Mouse (Mus musculus): ENCODE measurements at regions not wholly inside any gene's neighbourhood (a gene's known extent, or its start where the extent isn't known, plus 50 kb on each side); places are given as distances from the start of the nearest gene placed in this dataset.

DNA sequence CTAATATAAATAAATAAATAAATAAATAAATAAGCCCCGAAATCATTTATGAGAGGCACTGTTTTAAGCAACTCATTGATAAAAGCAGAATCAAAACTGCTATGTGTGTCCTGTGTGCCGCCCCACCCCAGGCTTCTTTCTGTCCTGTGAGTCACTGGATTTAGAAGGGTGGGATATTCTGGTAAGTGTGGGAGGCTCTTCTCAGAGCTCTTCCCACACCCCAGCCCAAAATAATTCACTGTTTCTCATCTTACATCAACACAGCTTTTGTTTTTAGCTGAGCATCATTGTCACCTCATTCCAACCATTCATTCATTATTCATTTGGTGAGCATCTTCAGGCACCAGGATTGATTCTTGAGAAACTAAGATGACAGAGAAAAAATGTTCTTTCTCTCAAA lies 118.4 kb downstream of the Barx2 start:
- DNase-seq: no peak

DNA sequence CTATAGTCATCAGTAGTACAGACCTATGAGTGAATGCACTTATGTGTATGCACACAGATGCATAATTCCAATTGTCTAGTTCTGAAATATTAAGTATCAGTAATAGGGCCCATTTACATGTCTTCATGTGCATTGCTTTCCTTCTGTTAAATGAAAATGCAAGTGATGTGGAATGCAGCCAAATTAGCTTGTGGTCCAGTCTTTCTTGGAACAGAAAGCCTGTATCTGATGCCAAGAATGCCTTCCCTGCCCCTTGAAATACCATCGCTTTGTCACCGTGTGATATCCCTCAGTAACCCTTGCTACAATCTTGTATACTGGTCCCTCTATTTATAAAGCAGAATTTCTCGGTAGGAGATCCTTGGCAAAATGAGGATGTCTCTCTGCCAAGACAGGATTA lies 137.3 kb downstream of the Barx2 start:
- no peak for DNase-seq

DNA sequence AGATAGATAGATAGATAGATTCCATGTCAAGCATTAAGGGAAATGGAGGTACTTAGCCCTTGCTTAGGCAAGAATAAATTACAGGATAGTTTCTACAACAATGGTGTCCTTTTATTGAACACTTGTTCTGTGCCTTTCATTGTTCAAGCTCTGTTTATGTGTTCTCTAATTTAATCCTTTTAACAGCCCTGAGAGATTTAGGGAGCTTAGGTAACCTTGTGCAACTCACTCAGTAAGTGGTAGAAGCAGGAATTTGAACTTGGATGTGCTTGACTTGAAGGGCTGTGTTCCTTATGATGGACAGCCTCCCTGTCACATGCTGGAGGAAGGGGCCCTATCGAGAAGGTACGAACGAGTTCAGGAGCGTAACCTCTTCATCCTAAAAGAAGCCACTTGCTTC lies 147.9 kb downstream of the Barx2 start:
- no peak for DNase-seq

DNA sequence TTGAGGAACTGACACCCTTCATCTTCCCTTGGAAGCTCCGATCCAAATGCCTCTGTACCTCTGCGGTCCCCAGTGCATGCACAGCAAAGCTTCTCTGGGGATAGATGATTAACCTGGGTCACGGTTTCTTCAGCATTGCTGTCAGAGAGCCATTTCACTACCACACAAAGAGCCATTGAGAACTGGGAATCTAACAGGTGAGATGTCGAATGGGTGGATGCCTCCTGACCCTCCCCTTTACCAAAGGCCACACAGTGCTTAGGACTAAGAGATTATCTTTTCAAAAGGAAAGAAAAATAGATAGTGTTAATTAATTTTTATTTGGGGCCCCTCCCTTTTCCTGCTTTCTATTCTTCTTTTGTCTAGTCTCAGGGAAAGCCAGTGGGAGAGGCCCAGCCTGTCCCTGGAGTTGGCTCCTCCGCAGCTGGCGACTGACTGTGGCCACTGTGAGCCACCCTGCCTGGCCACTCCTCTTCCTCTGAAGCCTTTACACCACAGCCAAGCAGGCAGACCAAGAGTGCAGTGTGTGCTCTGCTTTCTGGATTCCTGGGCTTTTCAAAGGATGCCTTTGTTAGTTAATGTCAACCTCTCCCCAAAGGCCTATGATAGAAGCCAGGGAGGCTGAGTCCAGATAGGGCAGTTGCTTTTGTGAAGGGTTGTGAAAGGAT lies 155.2 kb downstream of the Barx2 start:
- no peak for DNase-seq

DNA sequence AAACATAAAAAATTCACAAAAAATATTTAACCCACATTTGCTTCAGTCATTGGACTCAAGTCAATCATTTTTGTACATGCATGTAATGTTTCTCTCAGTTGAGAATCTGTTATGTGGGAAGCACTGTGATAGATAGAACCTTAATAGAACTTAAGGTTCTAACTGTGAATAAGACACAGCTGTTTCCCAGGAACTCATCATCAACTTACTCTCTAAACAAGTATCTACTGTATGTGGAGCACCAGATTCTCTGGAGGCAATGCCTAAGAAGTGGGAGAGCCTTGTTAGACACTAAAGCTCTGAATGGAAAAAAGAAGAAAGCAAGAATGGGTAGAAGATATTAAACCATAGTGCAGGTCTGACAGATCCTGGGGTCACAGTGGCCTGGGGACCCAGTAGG lies 182.8 kb downstream of the Barx2 start:
- no peak for DNase-seq

DNA sequence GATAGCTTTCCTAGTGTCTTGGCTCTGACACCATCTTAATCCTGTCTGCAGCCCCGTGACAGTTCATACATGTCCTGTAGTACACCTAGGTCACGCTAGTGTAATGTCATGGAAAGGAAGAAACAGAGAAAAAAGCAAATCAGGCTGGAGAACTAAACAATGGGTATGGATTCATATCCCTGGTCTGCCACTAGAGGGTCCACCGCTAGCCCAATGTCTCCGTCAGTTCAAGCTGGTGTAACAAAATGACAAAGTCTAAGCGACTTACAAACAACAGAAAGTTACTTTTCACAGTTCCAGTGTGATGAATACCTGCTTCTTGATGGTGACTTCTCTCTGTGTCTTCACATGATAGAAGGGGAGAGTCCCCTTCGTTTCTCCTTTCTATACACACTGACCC lies 194.0 kb downstream of the Barx2 start:
- no peak for DNase-seq

DNA sequence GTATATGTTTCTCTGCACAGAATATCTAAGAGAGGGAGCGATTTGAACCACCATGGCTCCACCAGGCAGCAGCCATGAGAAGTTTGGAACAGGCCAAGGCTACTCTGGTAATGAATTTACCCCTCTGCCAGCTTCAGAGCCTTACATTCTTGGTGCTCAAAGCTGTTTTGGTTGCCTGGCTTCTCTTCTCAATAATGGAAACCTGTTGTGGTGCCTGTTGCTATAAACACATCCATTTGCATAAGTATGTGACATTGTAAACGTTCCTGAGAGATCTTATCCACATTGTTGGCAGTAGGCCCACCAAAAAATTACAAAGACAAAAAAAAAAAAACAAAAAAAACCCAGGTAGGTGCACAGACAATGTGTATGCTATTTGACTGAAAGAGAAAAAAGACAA lies 203.2 kb downstream of the Barx2 start:
- no peak for DNase-seq

DNA sequence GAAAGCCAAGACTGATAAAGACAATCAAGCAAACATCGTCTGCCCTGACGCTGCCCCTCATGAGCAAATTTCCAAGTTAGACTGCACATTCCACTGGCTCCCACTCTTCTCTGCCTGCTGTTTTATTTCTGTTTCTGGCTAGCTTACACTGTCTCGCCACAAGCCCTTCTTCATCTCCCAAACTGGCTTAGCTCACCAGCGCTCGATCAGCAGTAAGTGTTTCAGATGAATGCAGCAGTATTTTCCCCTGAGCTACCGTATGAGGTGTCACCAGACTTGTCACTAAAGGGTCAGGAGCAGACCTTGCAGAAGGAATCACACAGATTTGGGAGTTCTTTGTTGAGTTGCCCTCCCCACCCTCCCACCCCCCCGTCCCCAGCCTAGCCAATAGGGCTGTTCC lies 206.6 kb downstream of the Barx2 start:
- no peak for DNase-seq

DNA sequence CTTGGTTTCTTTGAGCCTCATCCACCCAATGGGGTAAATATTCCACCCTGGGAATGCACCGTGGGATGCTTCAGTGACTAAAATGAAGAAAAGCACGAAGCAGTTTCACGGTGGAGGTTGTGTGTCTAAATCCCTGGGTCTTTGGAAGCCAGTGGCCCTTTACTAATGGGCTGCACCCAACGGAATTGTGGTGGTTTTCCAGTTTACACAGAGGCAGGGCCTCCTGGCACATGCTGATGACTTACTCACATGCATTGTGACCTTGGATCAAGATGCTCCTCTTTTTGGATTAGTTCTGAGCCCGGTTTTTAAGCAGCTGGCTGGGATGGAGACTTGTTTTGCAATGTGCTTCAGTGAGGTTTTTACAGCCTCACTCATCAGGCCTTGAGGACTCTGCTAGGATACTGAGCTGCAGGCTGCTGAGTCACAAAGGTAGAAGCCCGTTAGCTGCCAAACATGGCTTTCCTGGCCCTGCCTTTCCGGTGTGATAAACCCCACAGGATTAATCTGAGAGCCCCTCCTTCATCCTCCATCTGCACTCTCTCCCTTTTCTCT lies 222.3 kb downstream of the Barx2 start:
- DNase-seq: no peak

DNA sequence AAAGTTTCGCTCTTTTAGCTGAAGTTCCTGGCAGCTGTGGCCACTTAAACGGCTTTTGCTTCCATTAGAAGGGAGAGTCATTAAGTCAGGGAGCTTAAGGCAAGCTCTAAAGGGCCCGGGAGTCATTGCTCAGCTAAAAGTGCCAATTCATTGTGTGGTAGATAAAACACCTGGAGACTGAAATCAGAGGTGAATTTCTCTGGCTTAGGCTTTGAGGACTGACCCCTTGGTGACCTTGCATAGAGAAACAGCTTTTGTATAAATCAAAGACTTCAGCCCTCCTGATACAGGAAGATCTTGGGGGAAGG lies 224.1 kb upstream of the Tmem45b start:
- DNase-seq: no peak

DNA sequence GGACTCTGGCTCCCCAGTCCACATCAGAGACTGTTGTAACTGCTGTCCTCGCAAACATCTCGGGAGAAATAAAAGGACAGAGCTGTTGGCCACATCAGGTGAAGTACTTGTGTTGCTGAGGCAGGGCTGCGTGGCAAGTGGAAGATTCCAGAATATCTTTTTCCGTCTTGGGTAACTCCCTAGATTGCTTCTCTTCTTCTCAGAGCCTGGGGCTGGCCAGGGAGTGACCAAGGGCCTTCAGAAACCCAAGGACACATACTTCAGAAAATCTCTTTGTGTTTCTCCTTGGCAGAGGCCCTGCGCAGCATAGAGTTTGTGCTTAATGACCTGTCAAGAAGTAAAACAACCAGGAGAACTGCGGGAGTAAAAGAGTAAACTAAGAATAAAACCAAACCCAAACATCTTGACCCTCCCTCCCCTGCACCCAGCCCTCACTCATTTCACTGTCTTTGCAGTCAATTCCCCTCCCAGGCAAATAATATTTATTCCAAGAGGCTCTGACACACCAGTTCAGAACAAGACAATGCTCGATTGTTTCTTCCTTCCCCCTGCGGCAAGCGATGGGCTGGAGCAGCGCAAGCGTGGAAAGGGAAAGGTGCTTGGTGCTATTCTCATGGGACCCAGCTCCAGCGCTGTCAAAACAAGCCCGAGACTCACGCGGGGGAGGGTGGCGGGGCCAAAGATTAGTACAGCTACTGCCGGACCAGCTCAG lies 223.6 kb upstream of the Tmem45b start:
- no peak for DNase-seq

DNA sequence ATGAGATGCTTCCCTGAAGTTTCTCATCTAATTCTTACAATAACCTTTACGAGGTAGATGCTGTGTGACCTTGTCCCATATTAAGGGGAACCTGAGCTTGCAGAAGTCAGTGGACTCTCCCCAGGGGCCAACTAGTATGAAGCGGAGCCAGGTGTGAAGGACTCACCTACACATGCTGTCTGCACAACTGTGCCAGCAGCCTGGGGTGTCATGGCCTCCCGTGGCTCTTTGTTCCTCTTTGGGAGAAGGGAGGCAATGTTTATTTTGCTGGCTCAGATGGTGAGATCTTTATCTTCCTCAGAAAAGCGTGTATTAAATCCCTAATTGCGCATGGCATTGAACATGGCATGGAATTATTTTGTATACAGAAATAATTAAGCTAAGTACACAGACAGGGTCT lies 222.2 kb upstream of the Tmem45b start:
- no peak for DNase-seq

DNA sequence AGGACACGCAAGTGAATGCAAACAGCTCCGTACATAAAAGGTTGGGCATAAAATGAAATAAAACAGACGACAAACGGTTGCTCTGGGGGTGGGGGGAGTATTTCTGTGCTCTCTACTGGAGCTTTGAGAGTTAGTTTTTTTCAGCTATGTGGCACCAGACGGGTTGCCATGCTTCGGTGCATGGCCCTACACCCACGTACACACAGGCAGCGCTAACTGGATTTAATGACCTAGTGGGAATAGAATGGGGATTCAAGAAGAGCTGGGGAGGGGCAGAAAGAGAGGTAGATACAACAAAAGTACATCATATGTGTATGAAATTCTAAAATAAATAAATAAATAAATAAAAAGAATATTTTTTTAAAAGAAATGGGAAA lies 220.5 kb upstream of the Tmem45b start:
- DNase-seq: no peak

DNA sequence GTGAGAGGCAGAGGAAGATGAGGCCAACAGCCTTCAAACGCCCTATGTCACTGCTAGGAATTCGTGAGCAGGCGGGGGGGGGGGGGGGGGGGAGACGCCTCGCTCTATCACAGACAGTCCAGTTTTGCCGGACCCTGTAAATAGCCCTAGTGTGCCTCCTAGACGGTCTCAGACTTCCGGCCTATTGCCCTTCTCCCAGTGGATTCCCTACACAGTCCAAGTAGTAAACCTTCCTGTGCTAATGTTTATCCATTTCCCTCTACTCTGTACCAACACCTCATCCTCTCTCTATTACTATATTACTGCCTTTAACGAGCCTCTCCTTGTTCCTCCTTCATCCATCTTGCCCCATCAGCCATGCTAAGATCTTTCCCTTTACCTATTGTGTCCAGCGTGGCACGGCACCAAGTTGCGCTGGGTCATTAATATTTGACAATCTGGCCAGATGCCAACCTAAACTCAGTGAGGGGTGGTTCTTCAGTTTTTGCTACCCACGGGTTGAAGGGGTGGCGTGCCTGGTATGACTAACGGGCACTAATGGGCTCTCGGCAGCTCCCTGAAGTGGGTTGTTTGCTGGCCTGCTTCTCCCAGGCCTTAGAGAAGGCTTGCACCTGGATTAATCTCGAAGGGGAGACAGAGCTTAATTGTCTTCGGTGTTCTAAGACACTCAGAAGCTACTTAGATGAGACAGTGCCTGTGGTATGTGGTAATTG lies 220.0 kb upstream of the Tmem45b start:
- DNase-seq: no peak

DNA sequence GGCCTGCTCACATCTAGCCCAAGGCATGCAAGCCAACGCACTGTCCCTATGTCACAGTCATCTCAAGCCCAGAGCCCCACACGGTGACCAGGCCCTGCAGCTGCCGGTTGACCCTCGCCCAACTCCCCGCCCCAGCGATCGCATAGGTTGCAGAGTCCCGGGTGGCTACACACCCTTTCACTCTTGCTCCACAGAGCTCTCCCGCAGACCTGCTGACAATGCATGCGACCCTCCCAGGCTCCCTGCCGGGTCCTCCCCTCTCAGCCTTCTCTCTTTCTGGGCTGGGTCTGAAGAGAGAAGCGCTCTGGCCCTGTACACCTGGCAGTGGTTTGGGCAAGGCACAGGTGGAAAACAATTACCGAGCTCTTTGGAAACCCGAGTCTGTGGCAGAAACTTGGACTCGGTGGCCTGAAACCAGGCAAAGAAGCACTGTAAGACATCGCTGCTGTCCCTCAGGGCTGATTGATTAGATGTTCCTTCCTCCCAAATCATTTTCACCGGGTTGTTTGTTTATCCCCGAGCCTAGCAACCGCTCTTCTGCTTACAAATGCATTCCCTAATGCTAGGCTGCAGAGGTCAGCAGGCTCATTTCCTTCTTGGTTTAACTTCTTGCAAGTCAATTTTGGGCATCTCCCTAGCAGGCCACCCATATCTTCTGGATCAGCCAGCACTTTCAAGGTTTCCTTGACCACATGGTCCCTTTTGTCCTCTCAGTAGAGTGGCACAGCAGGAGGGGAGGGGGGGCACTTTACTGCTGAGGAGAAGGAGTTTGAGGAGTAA lies 219.2 kb upstream of the Tmem45b start:
- DNase-seq: no peak

DNA sequence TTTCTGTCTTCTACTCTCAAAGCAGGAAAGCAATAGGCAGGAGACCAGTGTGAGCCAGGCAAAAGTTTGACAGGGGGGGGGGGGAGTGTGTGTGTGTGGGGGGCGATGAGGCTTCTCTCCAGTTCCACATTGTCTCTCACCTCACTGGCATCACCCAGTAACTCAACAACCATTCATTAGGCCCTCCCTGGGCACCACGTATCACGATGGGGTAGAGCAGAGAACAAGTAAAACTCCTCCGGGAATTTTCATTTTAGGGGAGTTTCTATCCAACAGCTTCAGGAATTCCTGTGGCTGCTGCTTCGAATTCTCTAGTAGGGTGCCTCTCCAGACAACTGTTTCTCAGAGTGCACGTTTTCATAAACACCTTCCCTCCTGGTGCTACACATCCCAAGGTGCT lies 218.6 kb upstream of the Tmem45b start:
- DNase-seq: no peak

DNA sequence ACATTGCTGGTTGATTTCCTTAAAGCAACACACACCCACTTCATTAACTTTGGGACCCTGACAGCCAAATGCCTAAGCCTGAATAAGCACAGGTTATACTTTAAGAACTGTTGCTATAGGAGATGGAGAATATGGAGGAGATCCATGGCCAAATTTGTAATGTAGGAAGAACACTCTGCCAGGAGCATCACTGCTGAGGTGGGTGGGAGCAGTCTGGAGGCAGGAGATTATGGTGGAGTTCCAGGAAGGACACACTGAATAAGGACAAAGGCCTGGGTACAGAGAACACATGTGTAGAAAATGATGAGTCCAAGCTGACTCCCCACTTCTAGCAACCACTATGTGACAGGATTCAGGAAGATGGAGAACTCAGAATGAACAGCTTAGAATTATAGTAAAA lies 212.9 kb upstream of the Tmem45b start:
- no peak for DNase-seq

DNA sequence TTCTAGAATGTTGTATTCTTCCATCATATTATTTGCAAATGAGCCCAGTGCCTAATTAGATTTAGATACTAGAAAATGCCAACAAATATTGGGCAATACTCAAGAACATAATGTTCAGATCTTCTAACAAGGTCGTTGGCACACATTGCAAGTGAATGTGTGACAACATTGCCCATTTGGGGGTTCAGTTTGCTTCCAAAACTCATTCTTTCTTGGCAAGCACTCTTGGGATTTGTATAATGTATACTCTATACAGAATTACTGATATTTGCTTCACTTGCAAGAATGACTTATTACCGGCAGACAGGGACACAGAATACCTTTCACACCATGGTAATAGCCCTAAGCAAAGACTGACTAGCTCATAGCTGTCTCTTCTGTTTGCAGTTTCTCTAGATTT lies 194.8 kb upstream of the Tmem45b start:
- no peak for DNase-seq

DNA sequence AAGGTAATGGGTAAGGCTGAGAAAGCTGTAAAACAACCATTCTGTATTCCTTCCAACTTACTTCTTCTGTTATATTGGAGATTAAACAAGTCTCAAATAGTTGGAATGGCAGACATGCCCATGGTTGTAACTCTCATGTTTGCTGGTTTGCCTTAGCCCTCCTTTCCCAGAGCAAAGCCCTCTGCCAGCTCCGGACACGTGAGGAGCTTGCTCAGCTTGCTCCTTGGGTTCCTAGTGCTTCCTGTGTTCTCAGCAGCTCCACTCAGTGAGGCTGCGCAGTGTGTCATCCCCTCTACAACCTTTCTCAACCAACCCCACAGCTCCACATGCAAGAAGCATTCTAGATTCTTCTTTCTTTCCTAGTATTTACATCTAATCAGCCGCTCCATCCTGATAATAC lies 193.3 kb upstream of the Tmem45b start:
- DNase-seq: no peak

DNA sequence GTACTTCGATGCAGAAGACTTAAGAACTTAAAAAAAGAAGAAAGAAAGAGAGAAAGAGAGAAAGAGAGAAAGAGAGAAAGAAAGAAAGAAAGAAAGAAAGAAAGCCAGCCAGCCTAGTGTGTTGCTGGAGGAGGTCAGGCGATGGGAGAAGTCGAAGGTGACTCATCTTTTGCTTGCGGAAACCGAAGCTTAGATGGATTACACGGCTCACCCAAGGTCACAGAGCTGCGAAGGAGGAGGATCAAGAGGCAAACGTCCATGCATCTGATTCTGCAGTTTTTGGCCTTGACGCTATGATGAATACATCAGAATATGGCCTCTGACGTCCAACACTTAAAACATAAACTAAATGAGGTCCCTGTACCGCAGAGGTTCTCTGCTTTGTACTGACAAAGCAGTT lies 192.4 kb upstream of the Tmem45b start:
- no peak for DNase-seq

DNA sequence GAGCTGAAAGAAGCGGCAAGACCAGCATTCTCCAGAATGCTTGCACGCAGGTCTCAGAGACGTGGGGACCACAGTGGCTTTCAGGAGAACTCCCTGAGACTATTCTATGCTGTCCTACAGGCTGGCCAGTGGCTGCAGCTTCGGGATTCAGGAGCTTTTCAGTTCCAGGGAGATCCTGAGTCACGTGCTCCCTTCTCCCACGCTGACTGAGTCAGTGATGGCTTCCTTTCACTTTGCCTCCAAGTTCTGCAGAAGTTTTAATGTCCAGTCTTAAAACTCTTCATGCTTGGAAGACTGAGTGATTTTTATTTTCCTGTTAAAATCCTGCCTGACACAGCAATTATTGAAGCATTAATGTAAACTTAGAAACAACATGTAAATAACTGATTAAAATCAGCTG lies 190.5 kb upstream of the Tmem45b start:
- DNase-seq: no peak

DNA sequence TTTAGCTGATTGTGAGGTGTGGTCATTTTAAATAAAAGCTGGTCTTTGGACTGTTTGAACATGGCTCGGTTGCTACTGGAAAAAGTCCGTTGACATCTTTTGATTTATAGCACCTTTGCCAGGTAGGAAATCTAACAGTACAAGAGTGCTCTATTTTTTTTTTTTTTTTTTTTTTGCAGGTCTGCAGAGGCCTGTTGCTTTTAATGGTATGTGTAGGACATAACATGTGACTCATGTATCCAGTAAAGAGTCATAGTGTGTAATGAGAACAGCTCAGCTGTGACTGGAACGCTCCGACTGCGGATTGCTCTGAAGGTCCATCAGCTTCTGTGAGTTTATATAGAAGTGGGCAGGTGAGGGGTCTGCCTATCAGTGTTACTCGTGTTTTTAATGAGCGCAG lies 190.0 kb upstream of the Tmem45b start:
- DNase-seq: no peak

DNA sequence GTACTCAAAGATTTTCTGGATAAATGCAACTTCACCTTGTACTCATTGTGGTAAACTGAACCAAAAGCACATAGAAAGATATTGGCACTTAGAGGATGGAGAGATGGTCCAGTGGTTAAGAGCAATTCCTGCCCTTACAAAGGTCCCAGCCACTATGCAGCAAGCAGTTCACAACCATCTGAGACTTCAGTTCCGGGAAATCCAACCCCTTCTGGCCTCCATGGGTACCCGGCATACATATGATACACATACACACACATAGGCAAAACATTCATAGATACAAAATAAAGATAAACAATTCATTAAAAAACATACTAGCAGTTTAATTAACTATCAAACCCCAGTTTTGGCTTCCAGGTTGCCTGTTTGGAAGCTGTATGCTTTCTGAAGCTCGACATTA lies 189.5 kb upstream of the Tmem45b start:
- no peak for DNase-seq
